Mouse (Mus musculus): Measurements from ENCODE around the gene Ifnar2. TPM values are rescaled to one million over a fixed set of nuclear protein-coding genes. Genes with fewer than 3 reads are reported as not detected.

Ifnar2 gene
- polyA plus RNA-seq, 1 experiment from 2014 or later = 39.9 TPM

- no peak for ATAC-seq (ENCODE audit: low read depth)
- H3K27ac ChIP-seq (replicated peaks) = no peak overlapping the region
- 0 out of 2 replicates have a peak, but pooled peaks cover 8% of the 10 kb centered on the region for H3K4me1 ChIP-seq (replicated peaks)
- H3K27me3 ChIP-seq = peaks cover 19% of the 10 kb centered on the region
- H3K9me3 ChIP-seq = no peaks in the 10 kb centered on the region
- no peak overlapping the region for H3K9ac ChIP-seq
- no peak overlapping the region for H3K4me3 ChIP-seq
- 58% methylated on average over 3 of the region's 3 CpGs for WGBS
- no peaks in the 10 kb centered on the region for H3K36me3 ChIP-seq
- no peak overlapping the region for H3K4me2 ChIP-seq
Measured at GRCm38 (mm10) chr16:91360162-91360561, 12.4 kb upstream of the Ifnar2 start.

- peaks cover 8% of the 10 kb centered on the region for H3K27me3 ChIP-seq
- no peak overlapping the region for H3K9ac ChIP-seq
- no peak overlapping the region for H3K27ac ChIP-seq (replicated peaks)
- 83% methylated on average over 2 of the region's 2 CpGs for WGBS
- H3K36me3 ChIP-seq = no peaks in the 10 kb centered on the region
- no peaks in the 10 kb centered on the region for H3K9me3 ChIP-seq
- 0 out of 2 replicates have a peak, but pooled peaks cover 8% of the 10 kb centered on the region for H3K4me1 ChIP-seq (replicated peaks)
- no peak for ATAC-seq (ENCODE audit: low read depth)
- H3K4me2 ChIP-seq = no peak overlapping the region
- H3K4me3 ChIP-seq = no peak overlapping the region
Measured at GRCm38 (mm10) chr16:91362006-91362405, 10.6 kb upstream of the Ifnar2 start.

- 0 out of 2 replicates have a peak, but pooled peaks cover 8% of the 10 kb centered on the region for H3K4me1 ChIP-seq (replicated peaks)
- H3K9ac ChIP-seq = no peak overlapping the region
- peak overlapping the region; percentile 42 for H3K27ac ChIP-seq (replicated peaks)
- no peak overlapping the region for H3K4me2 ChIP-seq
- no peak for ATAC-seq (ENCODE audit: low read depth)
- H3K9me3 ChIP-seq = no peaks in the 10 kb centered on the region
- H3K36me3 ChIP-seq = no peaks in the 10 kb centered on the region
- H3K4me3 ChIP-seq = no peak overlapping the region
- 72% methylated on average over 12 of the region's 12 CpGs for WGBS
- H3K27me3 ChIP-seq = peaks cover 2% of the 10 kb centered on the region; the same call in 1 of the 2 replicates
Measured at GRCm38 (mm10) chr16:91362616-91363272, 9.8 kb upstream of the Ifnar2 start.

- no peaks in the 10 kb centered on the region for H3K36me3 ChIP-seq
- 43% methylated on average over 3 of the region's 3 CpGs for WGBS
- no peak for ATAC-seq (ENCODE audit: low read depth)
Measured at GRCm38 (mm10) chr16:91363483-91363882, 9.1 kb upstream of the Ifnar2 start.

GRCm38 (mm10) chr16:91366567-91366966 lies 6.0 kb upstream of the Ifnar2 start:
- Histone ChIP-seq H3K36me3 (no peaks in the 10 kb centered on the region), H3K27me3 (no peaks in the 10 kb centered on the region), H3K4me3 (no peak overlapping the region), H3K9me3 (no peaks in the 10 kb centered on the region), H3K4me1 (replicated peaks) (0 out of 2 replicates have a peak, but pooled peaks cover 8% of the 10 kb centered on the region), H3K27ac (replicated peaks) (no peak overlapping the region), H3K9ac (no peak overlapping the region), H3K4me2 (no peak overlapping the region)
- no peak for ATAC-seq (ENCODE audit: low read depth)

More at GRCm38 (mm10) chr16:91363483-91363882, 9.1 kb upstream of the Ifnar2 start:
- Histone ChIP-seq H3K4me2 (no peak overlapping the region), H3K9me3 (no peaks in the 10 kb centered on the region), H3K27me3 (no peaks in the 10 kb centered on the region), H3K4me3 (no peak overlapping the region), H3K9ac (no peak overlapping the region), H3K4me1 (replicated peaks) (0 out of 2 replicates have a peak, but pooled peaks cover 8% of the 10 kb centered on the region), H3K27ac (replicated peaks) (peak overlapping the region; percentile 42)

- no peak overlapping the region for H3K4me2 ChIP-seq
- no peaks in the 10 kb centered on the region for H3K27me3 ChIP-seq
- H3K27ac ChIP-seq (replicated peaks) = no peak overlapping the region
- 86% methylated on average over 2 of the region's 2 CpGs for WGBS
- no peak for ATAC-seq (ENCODE audit: low read depth)
- no peaks in the 10 kb centered on the region for H3K36me3 ChIP-seq
- H3K4me3 ChIP-seq = no peak overlapping the region
- 0 out of 2 replicates have a peak, but pooled peaks cover 8% of the 10 kb centered on the region for H3K4me1 ChIP-seq (replicated peaks)
- no peaks in the 10 kb centered on the region for H3K9me3 ChIP-seq
- H3K9ac ChIP-seq = no peak overlapping the region
Measured at GRCm38 (mm10) chr16:91367066-91367465, 5.5 kb upstream of the Ifnar2 start.

- Histone ChIP-seq H3K9ac (peak overlapping the region; percentile 96), H3K36me3 (0 out of 2 replicates have a peak, but pooled peaks cover 5% of the 10 kb centered on the region), H3K27ac (replicated peaks) (peak overlapping the region; percentile 96), H3K9me3 (no peaks in the 10 kb centered on the region), H3K4me3 (peak overlapping the region; percentile 93), H3K4me2 (peak overlapping the region; percentile 70), H3K27me3 (no peaks in the 10 kb centered on the region), H3K4me1 (replicated peaks) (peaks cover 26% of the 10 kb centered on the region)
- peak; percentile 16; the same call in 1 of the 2 replicates for ATAC-seq (ENCODE audit: low read depth)
- WGBS = 46% methylated on average over 13 of the region's 13 CpGs
Measured at GRCm38 (mm10) chr16:91373473-91374252, 1.1 kb downstream of the Ifnar2 start.

GRCm38 (mm10) chr16:91374253-91374634 lies 1.7 kb downstream of the Ifnar2 start:
- WGBS = 88% methylated on average over 3 of the region's 3 CpGs
- peak overlapping the region; percentile 93 for H3K4me3 ChIP-seq
- peaks cover 31% of the 10 kb centered on the region for H3K4me1 ChIP-seq (replicated peaks)
- no peaks in the 10 kb centered on the region for H3K27me3 ChIP-seq
- H3K9ac ChIP-seq = no peak overlapping the region
- H3K4me2 ChIP-seq = peak overlapping the region; percentile 70; the same call in 1 of the 2 replicates
- H3K9me3 ChIP-seq = no peaks in the 10 kb centered on the region
- H3K36me3 ChIP-seq = 0 out of 2 replicates have a peak, but pooled peaks cover 5% of the 10 kb centered on the region
- ATAC-seq (ENCODE audit: low read depth) = no peak
- H3K27ac ChIP-seq (replicated peaks) = no peak overlapping the region

- H3K9me3 ChIP-seq = no peaks in the 10 kb centered on the region
- ATAC-seq (ENCODE audit: low read depth) = no peak
- H3K4me1 ChIP-seq (replicated peaks) = peaks cover 35% of the 10 kb centered on the region
- no peak overlapping the region for H3K4me3 ChIP-seq
- H3K4me2 ChIP-seq = no peak overlapping the region
- H3K27me3 ChIP-seq = no peaks in the 10 kb centered on the region
- 85% methylated on average over 10 of the region's 10 CpGs for WGBS
- no peak overlapping the region for H3K9ac ChIP-seq
- H3K36me3 ChIP-seq = 0 out of 2 replicates have a peak, but pooled peaks cover 5% of the 10 kb centered on the region
- 0 out of 2 replicates have a peak overlapping the region, but pooled peaks have one; percentile 14 for H3K27ac ChIP-seq (replicated peaks)
Measured at GRCm38 (mm10) chr16:91376701-91377100, 4.1 kb downstream of the Ifnar2 start.

- H3K27me3 ChIP-seq = no peaks in the 10 kb centered on the region
- no peaks in the 10 kb centered on the region for H3K9me3 ChIP-seq
- peak overlapping the region; percentile 22; the same call in 1 of the 2 replicates for H3K4me2 ChIP-seq
- 0 out of 2 replicates have a peak overlapping the region, but pooled peaks have one; percentile 26 for H3K9ac ChIP-seq
- H3K27ac ChIP-seq (replicated peaks) = peak overlapping the region; percentile 74
- no peak overlapping the region for H3K4me3 ChIP-seq
- H3K36me3 ChIP-seq = peaks cover 9% of the 10 kb centered on the region; the same call in 1 of the 2 replicates
- 60% methylated on average over 17 of the region's 17 CpGs for WGBS
- H3K4me1 ChIP-seq (replicated peaks) = peaks cover 30% of the 10 kb centered on the region
- ATAC-seq (ENCODE audit: low read depth) = no peak
Measured at GRCm38 (mm10) chr16:91378431-91378986, 5.9 kb downstream of the Ifnar2 start.

- Histone ChIP-seq H3K27me3 (no peaks in the 10 kb centered on the region), H3K36me3 (peaks cover 13% of the 10 kb centered on the region), H3K9me3 (no peaks in the 10 kb centered on the region), H3K4me3 (no peak overlapping the region), H3K27ac (replicated peaks) (peak overlapping the region; percentile 74), H3K4me1 (replicated peaks) (peaks cover 26% of the 10 kb centered on the region), H3K9ac (0 out of 2 replicates have a peak overlapping the region, but pooled peaks have one; percentile 26), H3K4me2 (peak overlapping the region; percentile 22; the same call in 1 of the 2 replicates)
- peak; percentile 68; the same call in 1 of the 2 replicates for ATAC-seq (ENCODE audit: low read depth)
- WGBS = 20% methylated on average over 9 of the region's 9 CpGs
Measured at GRCm38 (mm10) chr16:91378991-91379390, 6.4 kb downstream of the Ifnar2 start.

Data from neural tube, embryonic 13.5 days (tissue).